Mouse (Mus musculus) testis, adult 2 months (tissue): ENCODE results near the gene Rps15.

Source experiments
- CTCF ChIP-seq: fragments of 200-500 bp; IDR thresholded peaks from 2 replicates; pipeline ENCODE4 v1.5.1; 2012; ENCODE audit warnings: low read depth, mild to moderate bottlenecking, inconsistent platforms, low read length, moderate library complexity; ENCODE audit not compliant: control insufficient read depth, insufficient read depth, insufficient replicate concordance
- POLR2A ChIP-seq: fragments of 200-500 bp; IDR thresholded peaks from 2 replicates; pipeline ENCODE4 v1.6.1; 2012; ENCODE audit warnings: low read depth, mild to moderate bottlenecking, inconsistent platforms, low read length, moderate library complexity; ENCODE audit not compliant: control insufficient read depth

- no peak for TF ChIP-seq CTCF
- peak; percentile 91 for TF ChIP-seq POLR2A
Measured at GRCm38 (mm10) chr10:80264341-80265148, 27.7 kb upstream of the Rps15 start.
